Mouse (Mus musculus) pancreas, adult 10 weeks (tissue): ENCODE data around the gene Nudt11. TPM values are rescaled to one million over a fixed set of nuclear protein-coding genes. Genes with fewer than 3 reads are reported as not detected.

Experiments used
- polyA plus RNA-seq: library from polyadenylated mRNA; stranded (reverse); fragments of 350-450 nt; fragmentation: Illumina TruSeq; extraction: RNeasy Lipid Tissue Mini Kit (QIAGEN cat#74804); gene quantifications from one replicate; pipeline ENCODE4 v1.2.3, GENCODE M21; 2015; ENCODE audit warnings: low read depth, low replicate concordance; ENCODE audit not compliant: insufficient read depth

Gene Nudt11
- 0.87 TPM for polyA plus RNA-seq

GRCm38 (mm10) chrX:6047066-6047935, at the start of gene Nudt11:
Gene Nudt11, plus strand, starts transcription at chrX:6047453.

DNA sequence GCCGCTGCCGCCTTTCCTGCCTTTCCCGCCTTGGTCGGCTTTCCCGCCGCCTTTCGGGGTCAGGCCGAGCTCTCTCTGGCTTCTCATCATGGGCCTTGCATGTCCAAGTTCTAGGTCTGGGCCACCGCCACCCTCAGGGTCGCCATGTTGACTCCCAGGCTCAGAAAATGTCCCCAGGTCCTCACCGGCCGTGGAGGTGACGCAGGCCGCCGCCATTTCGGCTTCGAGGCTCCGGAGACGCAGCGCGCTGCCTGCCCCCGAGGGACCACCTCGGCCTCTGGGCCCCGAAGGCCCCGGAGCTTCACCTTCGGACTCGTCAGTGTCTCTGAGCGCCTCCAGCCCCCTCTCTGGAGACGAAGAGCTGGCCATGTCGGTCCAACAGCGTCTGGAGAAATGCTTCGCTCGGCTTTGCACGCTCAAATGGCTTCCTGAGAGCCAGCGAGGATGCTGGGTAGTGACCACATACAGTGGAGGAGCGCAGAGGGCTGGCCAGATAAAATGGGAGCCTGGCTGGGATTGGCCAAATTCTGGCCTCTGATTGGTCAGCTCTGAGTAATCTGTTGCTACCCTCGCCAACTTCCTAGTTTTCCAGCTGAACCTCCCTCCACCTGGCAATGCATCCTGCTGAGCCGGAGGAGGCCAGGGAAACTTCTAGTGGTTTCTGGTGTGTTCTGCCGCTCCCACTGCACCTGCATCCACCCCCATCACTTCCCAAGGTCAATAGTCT, 35.9 kb downstream of the Nudt11 start, which contains the start of gene AU022751:
AU022751 (minus strand) TSS at position 466 of the 727 bp plus-strand sequence.

Other genes starting within 250 kb of the Nudt11 start
- not detected for gene AU022751, start 36.0 kb downstream of the Nudt11 start, polyA plus RNA-seq
- not detected for gene Nudt10, start 125.6 kb downstream of the Nudt11 start, polyA plus RNA-seq